Mouse (Mus musculus): ENCODE data around the gene Hist1h4h.
A peak's percentile ranks its signal among the peaks of the same experiment; 100 is the strongest.

Hist1h4h gene

GRCm38 (mm10) chr13:23530901-23531875 lies at the start of gene Hist1h4h:
Gene Hist1h4h, plus strand, starts transcription at chr13:23531050.
- DNase-seq (ENCODE audit: low spot score), result peak; percentile 100

- no peak for DNase-seq (ENCODE audit: low spot score)
These were observed 47.7 kb upstream of the Hist1h4h start for GRCm38 (mm10) chr13:23483153-23483552.

GRCm38 (mm10) chr13:23485271-23485670 lies 45.6 kb upstream of the Hist1h4h start:
- no peak for DNase-seq (ENCODE audit: low spot score)

GRCm38 (mm10) chr13:23488400-23489322 lies 42.2 kb upstream of the Hist1h4h start, which contains the start of gene Btn2a2:
Gene Btn2a2, minus strand, starts transcription at chr13:23488857.
- peak; percentile 80 for DNase-seq (ENCODE audit: low spot score)

DNA sequence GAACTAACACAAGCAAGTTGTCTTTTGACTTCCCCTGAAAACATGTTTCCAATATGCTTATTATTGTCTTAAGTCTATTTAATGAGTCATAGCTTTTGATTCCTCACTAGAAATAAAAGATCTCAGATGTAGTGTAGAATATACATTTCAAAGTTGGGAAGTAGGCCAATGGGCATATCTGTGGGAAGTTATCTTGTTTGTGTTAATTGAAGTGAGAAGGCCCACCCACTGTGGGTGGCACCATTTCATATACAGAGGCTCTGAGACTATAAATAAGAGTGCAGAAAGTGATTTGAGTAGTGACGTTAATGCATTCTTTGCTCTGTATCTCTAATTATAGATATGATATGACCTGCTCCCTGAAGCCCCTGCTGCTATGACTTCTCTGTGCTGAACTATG lies 40.0 kb upstream of the Hist1h4h start:
- DNase-seq (ENCODE audit: low spot score), result no peak

- DNase-seq (ENCODE audit: low spot score), result no peak
These were observed 39.6 kb upstream of the Hist1h4h start for GRCm38 (mm10) chr13:23491263-23491662.

DNA sequence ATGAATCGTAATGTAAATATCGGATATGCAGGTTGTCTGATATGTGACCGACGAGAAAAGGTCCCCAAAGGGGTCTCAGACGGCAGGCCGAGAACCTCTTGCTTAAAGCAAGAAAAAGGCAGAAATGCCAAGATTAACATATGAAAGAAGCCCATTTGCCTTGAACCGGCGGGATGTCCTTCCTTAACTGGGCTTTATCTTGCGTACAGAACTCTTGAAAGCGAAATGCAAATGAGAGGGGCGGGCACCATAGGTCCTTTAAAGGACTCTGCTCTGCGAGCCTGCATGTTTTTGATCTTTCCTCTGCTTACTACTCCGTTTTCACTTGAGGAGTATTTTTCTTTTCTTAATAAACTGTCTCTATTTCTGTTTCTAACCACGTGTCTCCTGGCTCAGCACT lies 38.9 kb upstream of the Hist1h4h start:
- DNase-seq (ENCODE audit: low spot score), result no peak

DNA sequence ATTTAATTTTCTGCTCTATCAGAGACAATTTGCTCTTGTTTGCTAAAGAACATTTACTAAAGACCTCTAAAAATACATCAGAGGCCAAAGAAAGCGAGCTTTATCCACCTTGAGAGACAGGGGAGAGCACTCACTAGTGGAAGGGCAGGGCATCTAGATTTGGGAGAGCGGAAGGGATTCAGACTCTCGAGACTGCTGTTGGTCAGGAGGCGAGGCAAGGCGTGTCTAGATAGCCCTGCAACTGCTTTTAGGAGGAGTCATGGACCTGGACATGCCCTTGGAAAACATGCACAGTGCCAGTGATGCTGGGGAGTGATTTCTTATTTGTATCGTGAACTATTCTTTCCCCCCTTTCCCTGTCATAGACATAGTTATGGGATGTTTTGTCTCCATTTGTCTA lies 35.3 kb upstream of the Hist1h4h start:
- DNase-seq (ENCODE audit: low spot score), result no peak

DNA sequence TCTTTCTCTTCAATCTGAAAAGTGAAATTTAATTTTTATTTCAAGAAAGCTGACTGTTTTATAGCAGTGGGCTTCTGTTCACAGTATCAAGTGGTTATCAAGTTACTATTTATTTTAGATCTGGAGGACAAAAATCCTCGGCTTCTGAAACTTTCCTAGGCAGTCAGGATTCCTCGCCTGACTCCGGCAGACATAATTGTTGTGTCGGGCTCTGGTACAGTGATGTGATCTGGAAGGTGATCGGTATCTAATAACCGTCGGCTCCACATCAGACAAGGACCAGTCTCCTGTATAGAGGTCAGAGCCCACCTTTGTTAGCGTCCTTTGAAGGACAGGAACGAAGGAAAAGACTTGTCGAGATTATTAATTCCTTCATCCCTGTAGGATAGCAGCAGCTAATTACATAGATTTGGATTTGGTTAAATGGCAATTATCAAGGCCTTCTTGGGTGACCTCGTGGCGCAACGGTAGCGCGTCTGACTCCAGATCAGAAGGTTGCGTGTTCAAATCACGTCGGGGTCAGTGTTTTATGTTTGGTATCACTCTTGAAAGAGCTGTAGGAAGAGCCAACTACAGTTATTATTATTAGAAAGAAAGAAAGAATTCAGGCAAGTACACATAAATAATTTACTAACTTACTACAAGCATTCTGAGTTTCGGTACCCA lies 33.1 kb upstream of the Hist1h4h start:
- peak; percentile 81 for DNase-seq (ENCODE audit: low spot score)

DNA sequence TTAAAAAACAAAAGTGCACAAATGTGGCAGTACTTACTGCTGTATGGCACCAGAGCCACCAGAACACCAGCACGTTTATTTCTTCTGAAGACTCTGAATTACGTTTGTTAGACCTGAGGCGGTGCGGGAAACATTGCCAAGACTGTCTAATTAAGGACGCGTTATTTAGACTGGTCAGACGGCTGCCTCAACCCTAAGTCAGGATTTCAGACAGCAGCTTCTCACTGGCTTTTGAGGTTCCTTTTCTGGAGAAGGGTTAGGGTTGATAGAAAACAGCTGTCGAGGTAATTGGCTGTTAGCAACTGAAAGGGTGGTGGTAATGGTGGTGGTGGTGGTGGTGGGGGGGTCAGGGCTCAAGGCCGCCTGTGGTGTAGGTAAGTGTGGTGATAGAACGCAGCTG lies 32.2 kb upstream of the Hist1h4h start:
- no peak for DNase-seq (ENCODE audit: low spot score)

GRCm38 (mm10) chr13:23499943-23500342 lies 30.9 kb upstream of the Hist1h4h start:
- DNase-seq (ENCODE audit: low spot score), result no peak

GRCm38 (mm10) chr13:23500424-23501200 lies 30.2 kb upstream of the Hist1h4h start:
- DNase-seq (ENCODE audit: low spot score), result peak; percentile 87

DNA sequence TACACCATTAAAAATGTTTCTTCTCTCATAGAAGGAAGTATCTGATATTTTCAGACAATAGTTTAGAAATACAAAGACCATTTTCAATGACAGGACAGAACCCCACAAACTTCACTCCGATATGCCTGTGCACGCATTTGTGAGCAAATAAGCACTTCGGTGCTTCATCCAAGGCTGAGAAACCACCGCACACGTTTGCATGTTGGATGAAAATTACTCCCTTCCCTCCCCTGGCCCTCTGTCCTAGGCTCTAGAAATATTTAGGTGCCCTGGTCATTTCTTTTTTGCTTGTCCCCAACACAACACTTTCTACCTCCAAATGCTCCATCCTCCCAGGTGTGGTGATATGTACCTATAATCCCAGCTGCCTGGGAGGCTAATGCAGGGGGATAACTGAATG lies 29.3 kb upstream of the Hist1h4h start:
- no peak for DNase-seq (ENCODE audit: low spot score)

DNA sequence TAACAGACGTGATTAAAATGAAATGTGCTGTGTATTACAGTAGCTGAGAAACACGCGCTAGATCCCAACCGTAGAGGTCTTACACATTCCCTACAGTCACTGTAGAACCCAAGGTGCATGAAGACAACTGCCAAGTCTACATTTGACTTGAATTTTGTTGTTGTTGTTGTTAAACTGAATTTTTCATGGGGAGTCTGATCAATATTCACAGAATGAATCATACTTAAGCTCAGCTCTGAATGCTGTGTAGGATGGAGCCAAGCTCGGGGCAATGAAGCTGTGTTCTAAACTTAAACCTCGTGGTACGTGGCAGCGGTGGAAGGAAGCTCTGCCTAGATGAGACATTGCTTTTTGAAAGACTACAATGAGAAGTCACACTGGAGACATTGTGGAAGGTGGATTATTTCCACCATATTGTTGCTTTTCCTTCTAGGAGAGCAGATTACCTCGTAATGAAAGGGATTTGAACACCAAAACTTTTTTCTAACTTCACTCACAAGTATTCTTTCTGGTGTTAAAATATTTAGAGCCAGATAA lies 28.8 kb upstream of the Hist1h4h start:
- DNase-seq (ENCODE audit: low spot score), result no peak

DNA sequence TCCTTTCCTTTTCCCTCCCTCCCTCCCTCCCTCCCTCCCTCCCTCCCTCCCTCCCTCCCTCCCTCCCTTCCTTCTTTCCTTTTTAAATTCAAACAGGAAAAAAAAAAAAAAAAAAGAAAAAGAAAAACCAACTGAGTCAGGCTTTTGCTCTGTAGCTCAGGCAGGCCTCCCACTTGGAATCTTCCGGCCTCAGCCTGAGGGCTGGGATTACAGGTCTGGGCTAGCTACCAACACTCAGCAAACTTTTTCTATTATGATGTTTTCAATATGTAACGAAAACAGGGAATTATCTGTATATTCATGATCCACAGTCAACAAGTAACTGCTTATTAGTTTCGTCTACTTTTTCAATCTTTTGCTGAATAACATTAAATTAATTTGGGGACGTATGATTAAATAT lies 27.9 kb upstream of the Hist1h4h start:
- DNase-seq (ENCODE audit: low spot score), result no peak

DNA sequence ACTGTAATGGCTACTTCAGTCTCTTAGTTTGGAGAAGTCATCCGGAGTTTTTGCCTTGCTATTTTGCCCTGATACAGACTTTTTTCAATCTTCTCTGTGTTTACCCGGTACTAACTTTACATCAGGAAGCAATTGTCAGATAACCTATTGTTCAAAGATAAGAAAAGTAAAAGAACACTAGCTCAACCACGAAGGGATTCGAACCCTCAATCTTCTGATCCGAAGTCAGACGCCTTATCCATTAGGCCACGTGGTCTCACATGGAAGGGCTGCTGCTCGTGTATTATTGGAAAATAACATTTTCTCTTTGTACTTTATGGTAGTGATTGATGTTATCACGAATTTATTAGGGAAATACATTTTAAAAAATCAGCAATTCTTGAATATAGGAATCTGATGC lies 27.1 kb upstream of the Hist1h4h start:
- DNase-seq (ENCODE audit: low spot score), result peak; percentile 88

GRCm38 (mm10) chr13:23505662-23506345 lies 25.0 kb upstream of the Hist1h4h start:
- no peak for DNase-seq (ENCODE audit: low spot score)

DNA sequence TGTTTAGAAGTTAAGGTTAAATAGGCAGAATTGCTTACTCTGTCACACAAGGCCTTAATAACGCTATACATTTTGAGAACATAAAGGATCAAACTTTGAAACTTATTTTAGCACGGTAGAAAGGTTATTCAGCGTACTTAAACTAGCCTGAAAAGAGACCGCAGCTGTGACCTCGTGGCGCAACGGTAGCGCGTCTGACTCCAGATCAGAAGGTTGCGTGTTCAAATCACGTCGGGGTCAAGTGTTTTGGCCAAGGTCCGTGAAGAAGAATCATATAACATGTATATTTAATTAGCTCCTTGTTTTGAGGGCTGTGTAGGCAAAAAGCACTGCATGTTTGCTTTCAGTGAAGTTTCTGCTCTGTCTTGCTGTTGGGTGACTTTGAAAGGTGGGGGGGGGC lies 24.5 kb upstream of the Hist1h4h start:
- DNase-seq (ENCODE audit: low spot score), result peak; percentile 80

DNA sequence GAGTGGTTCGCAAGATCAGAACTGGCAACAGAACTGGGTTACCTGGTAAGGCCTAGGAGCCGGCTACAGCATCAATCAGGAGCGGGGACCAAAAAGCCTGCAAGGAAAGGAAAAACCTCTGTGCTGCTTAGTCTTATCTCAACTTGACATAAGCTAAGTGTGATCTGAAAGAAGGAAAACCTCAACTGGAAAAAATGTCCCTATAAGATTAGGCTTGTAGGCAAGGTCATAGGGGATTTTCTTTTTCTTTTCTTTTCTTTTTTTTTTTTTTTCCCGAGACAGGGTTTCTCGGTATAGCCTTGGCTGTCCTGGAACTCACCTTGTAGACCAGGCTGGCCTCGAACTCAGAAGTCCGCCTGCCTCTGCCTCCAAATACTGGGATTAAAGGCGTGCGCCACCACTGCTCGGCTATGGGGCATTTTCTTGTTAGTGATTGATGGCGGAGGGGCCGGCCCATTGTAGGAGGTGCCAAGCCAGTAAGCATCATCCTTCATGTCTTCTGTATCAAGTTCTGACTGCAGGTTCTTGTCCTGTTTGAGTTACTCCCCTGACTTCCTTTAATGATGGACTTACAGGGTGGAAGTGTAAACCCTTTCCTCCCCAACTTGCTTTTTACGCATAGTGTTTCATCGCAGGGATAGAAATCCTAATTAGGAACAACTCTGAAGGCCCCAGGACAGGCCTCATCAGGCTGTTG lies 23.9 kb upstream of the Hist1h4h start:
- DNase-seq (ENCODE audit: low spot score), result no peak

DNA sequence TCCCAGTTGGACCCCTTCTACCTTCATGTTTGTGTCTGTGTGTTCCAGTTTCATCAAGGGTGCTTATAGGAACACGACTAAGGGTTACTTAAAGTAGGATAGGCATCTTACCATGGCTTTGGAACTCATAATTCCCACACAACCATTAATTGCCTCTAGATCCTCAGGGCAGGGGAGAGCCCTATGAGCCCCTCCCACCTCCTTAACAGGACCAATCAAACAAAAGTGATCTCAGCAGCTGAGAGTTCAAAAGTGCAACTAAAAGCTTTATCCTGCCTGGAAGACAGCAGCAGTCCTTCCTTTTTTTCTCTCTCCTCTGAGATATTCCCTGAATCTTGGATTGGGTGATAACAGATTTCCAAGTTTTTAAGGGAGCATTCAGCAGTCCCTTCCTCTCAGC lies 20.7 kb upstream of the Hist1h4h start:
- no peak for DNase-seq (ENCODE audit: low spot score)

All from retina, embryonic 14.5 days (tissue).